Mouse (Mus musculus): ENCODE measurements around the gene Cdc14b.

DNA sequence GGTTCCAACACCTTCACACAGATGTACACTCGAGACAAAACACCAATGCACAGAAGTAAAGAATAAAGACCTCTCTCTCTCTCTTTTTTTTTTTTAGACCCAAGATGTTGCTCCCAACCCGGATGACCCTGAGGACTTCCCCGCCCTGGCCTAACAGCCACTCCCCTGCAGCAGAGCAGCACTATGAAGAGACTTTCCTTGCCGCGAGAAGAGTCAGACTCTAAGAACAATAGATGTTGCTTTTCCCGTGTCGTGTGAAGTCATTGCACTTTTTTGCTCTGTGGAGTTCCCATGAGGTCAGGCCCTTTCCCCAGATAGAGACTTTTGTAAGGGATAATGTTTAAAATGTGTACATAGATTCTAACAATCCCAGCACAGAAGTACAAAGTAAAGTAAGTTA, 89.9 kb downstream of the Cdc14b start:
- no peak for TF ChIP-seq CTCF (IDR thresholded peaks at IDR 0.05; ENCODE audit: low read depth)
- no peak for TF ChIP-seq EP300 (optimal IDR thresholded peaks at IDR 0.05)
